Mouse (Mus musculus) intestine, postnatal 0 days (tissue): ENCODE results near the gene BC051142. TPM values are rescaled to one million over a fixed set of nuclear protein-coding genes. Genes with fewer than 3 reads are reported as not detected.
"Not testable (repeated sequence)": the region's sequence is repeated elsewhere in the genome, so short reads cannot be mapped to it uniquely, and the experiment has no call there.

Source experiments
- ATAC-seq: fragments of 200-750 bp; cut with Nextera tagmentation; 2 replicates; pipeline ENCODE4 v1.8.0; 2017; ENCODE audit warnings: mild to moderate bottlenecking, moderate TSS enrichment, moderate library complexity
- H3K27ac ChIP-seq: fragments of 300-500 bp; sonication (generic); 2 replicates; pipeline ENCODE4 v1.5.1; 2014; ENCODE audit warnings: mild to moderate bottlenecking, low read depth, low read length, moderate library complexity
- H3K27me3 ChIP-seq: fragments of 300-500 bp; sonication (generic); replicated peaks from 2 replicates; pipeline ENCODE4 v1.6.1; 2014; ENCODE audit warnings: low read length, mixed read lengths; ENCODE audit not compliant: control insufficient read depth, insufficient read depth
- H3K36me3 ChIP-seq: fragments of 300-500 bp; sonication (generic); 2 replicates; pipeline ENCODE4 v1.6.1; 2014; ENCODE audit warnings: mild to moderate bottlenecking, moderate library complexity; ENCODE audit not compliant: control insufficient read depth, insufficient read depth
- H3K4me1 ChIP-seq: fragments of 300-500 bp; sonication (generic); replicated peaks from 2 replicates; pipeline ENCODE4 v1.6.1; 2014; ENCODE audit warnings: antibody characterized with exemption, low read length, mixed read lengths; ENCODE audit not compliant: control insufficient read depth, insufficient read depth
- H3K4me2 ChIP-seq: fragments of 300-500 bp; sonication (generic); replicated peaks from 2 replicates; pipeline ENCODE4 v1.6.1; 2014; ENCODE audit warnings: low read depth, mild to moderate bottlenecking, moderate library complexity
- H3K4me3 ChIP-seq: fragments of 300-500 bp; sonication (generic); 2 replicates; pipeline ENCODE4 v1.5.1; 2014; ENCODE audit warnings: low read depth, low read length
- H3K9ac ChIP-seq: fragments of 300-500 bp; sonication (generic); 2 replicates; pipeline ENCODE4 v1.6.1; 2014; ENCODE audit warnings: mild to moderate bottlenecking, low read depth, low read length
- H3K9me3 ChIP-seq: fragments of 300-500 bp; sonication (generic); 2 replicates; pipeline ENCODE4 v1.6.1; 2016; ENCODE audit warnings: mixed run types; ENCODE audit not compliant: control insufficient read depth
- CTCF ChIP-seq: sonication (generic); IDR thresholded peaks from 2 replicates; pipeline ENCODE4 v1.5.1; 2016; ENCODE audit warnings: low read depth, mild to moderate bottlenecking, control low read depth, antibody characterized with exemption, moderate library complexity
- WGBS: fragments of 180-500 bp; shearing (Covaris S2); extraction: QIAGEN DNeasy Blood & Tissue Kit; methylation state at CpG from one replicate; pipeline ENCODE4 v1.1.7; 2014; 5-methylcytosine and 5-hydroxymethylcytosine counted together
- polyA plus RNA-seq: library from polyadenylated mRNA; unstranded; fragments of >200 nt; fragmentation: Nextera tagmentation; extraction: Ambion mirVana; gene quantifications from 2 replicates; pipeline ENCODE4 v1.2.1, GENCODE M21; 2015

The BC051142 gene
- polyA plus RNA-seq, 1 experiment from 2014 or later = 1.6 TPM

DNA sequence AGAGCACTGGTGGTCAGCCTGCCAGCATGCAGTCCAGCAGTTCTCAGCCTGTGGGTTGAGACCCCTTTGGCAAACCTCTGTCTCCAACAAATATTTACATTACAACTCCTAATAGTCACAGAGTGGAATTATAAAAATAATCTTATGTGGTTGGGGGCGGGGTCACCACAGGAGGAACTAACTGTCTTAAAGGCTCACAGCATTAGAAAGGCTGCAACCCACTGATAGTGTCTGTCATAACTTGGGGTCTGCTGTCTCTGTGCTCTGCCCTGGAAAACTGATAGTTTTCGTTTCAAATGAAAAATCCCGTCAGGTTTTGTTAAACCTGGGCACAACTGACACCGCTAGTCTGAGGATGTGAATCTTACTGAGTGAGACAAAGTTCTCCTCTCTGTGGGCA, 59.0 kb downstream of the BC051142 start:
- no peak for TF ChIP-seq CTCF
- Histone ChIP-seq H3K27me3 (no peaks in the 10 kb centered on the region), H3K36me3 (no peaks in the 10 kb centered on the region), H3K4me3 (no peak overlapping the region), H3K4me2 (no peak overlapping the region), H3K27ac (no peak overlapping the region), H3K9ac (no peak overlapping the region), H3K4me1 (no peaks in the 10 kb centered on the region), H3K9me3 (no peaks in the 10 kb centered on the region)
- 70% methylated on average over 4 of the region's 4 CpGs for whole genome bisulfite sequencing
- ATAC-seq = no peak

- WGBS = 85% methylated on average over 3 of the region's 3 CpGs
- no peak for ATAC-seq
- TF ChIP-seq CTCF = no peak
These were observed 60.6 kb downstream of the BC051142 start for GRCm38 (mm10) chr17:34459255-34459654.

GRCm38 (mm10) chr17:34465906-34466305, 67.3 kb downstream of the BC051142 start:
- not testable (repeated sequence) for H3K27me3 ChIP-seq, H3K9ac ChIP-seq, H3K27ac ChIP-seq, H3K9me3 ChIP-seq, H3K4me2 ChIP-seq, H3K4me3 ChIP-seq, H3K4me1 ChIP-seq
- peaks cover 24% of the 10 kb centered on the region; the same call in 1 of the 2 replicates for H3K36me3 ChIP-seq
- ATAC-seq = peak; percentile 41; the same call in 1 of the 2 replicates

More at GRCm38 (mm10) chr17:34459255-34459654, 60.6 kb downstream of the BC051142 start:
- no peaks in the 10 kb centered on the region for H3K9me3 ChIP-seq
- H3K4me3 ChIP-seq = no peak overlapping the region
- no peak overlapping the region for H3K9ac ChIP-seq
- H3K4me2 ChIP-seq = no peak overlapping the region
- no peaks in the 10 kb centered on the region for H3K4me1 ChIP-seq
- H3K27me3 ChIP-seq = no peaks in the 10 kb centered on the region
- no peaks in the 10 kb centered on the region for H3K36me3 ChIP-seq
- H3K27ac ChIP-seq = no peak overlapping the region

GRCm38 (mm10) chr17:34470491-34470890, 71.9 kb downstream of the BC051142 start:
- Histone ChIP-seq H3K36me3 (peaks cover 39% of the 10 kb centered on the region), H3K9ac (no peak overlapping the region), H3K4me3 (no peak overlapping the region), H3K27ac (no peak overlapping the region), H3K4me2 (no peak overlapping the region), H3K4me1 (no peaks in the 10 kb centered on the region), H3K27me3 (no peaks in the 10 kb centered on the region), H3K9me3 (no peaks in the 10 kb centered on the region)
- no peak for ATAC-seq
- TF ChIP-seq CTCF = no peak
- WGBS = 72% methylated on average over 2 of the region's 2 CpGs

DNA sequence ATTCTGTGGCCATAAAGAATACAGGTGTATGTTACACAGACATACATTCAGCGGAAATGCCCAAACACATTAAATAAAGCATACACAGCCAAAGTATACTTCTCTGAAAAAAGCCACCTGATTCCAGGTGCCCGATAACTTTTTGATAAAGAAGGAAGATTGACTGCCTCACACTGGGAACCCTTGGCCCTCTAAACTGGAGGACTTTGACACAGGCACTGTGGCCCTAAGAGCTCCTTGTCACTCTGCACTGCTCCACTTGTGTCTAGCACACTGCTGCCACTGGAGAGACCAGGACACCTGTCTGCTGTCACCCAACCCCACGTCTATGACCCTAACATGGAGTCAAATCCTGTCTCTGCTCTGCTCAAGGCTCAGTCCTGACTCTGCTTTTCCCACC, 76.4 kb downstream of the BC051142 start:
- Histone ChIP-seq H3K36me3 (peaks cover 21% of the 10 kb centered on the region), H3K9me3 (no peaks in the 10 kb centered on the region), H3K27me3 (no peaks in the 10 kb centered on the region), H3K4me2 (peak overlapping the region; percentile 69), H3K9ac (no peak overlapping the region; the same call in 1 of the 2 replicates), H3K4me3 (peak overlapping the region; percentile 40), H3K4me1 (no peaks in the 10 kb centered on the region), H3K27ac (peak overlapping the region; percentile 73; the same call in 1 of the 2 replicates)
- TF ChIP-seq CTCF = no peak
- no peak for ATAC-seq
- 38% methylated on average over 3 of the region's 3 CpGs for WGBS

DNA sequence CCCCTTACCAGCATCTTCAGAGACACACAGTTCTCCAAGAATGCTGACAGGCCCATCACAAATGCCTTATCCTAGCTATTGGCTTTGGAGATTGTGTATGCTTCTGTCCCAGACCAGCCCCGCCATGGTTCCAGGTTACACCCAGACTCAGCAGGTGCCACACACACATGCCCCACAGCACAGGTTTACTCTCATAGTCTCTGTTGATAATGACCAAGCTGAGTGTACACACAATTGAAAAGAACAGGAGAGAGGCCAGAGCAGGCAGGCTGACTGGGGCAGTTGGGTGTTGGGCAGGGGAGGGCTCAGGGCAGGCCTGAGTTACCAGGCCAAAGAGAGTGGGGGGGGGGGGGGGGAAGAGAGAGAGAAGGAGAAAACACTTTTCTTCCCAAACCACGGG, 77.8 kb downstream of the BC051142 start:
- H3K27me3 ChIP-seq = no peaks in the 10 kb centered on the region
- peaks cover 13% of the 10 kb centered on the region for H3K36me3 ChIP-seq
- no peaks in the 10 kb centered on the region for H3K9me3 ChIP-seq
- peak overlapping the region; percentile 69 for H3K4me2 ChIP-seq
- H3K4me1 ChIP-seq = no peaks in the 10 kb centered on the region
- H3K27ac ChIP-seq = peak overlapping the region; percentile 73
- H3K4me3 ChIP-seq = peak overlapping the region; percentile 40
- TF ChIP-seq CTCF = no peak
- 40% methylated on average over 1 of the region's 2 CpGs for WGBS
- H3K9ac ChIP-seq = peak overlapping the region; percentile 45
- no peak for ATAC-seq

DNA sequence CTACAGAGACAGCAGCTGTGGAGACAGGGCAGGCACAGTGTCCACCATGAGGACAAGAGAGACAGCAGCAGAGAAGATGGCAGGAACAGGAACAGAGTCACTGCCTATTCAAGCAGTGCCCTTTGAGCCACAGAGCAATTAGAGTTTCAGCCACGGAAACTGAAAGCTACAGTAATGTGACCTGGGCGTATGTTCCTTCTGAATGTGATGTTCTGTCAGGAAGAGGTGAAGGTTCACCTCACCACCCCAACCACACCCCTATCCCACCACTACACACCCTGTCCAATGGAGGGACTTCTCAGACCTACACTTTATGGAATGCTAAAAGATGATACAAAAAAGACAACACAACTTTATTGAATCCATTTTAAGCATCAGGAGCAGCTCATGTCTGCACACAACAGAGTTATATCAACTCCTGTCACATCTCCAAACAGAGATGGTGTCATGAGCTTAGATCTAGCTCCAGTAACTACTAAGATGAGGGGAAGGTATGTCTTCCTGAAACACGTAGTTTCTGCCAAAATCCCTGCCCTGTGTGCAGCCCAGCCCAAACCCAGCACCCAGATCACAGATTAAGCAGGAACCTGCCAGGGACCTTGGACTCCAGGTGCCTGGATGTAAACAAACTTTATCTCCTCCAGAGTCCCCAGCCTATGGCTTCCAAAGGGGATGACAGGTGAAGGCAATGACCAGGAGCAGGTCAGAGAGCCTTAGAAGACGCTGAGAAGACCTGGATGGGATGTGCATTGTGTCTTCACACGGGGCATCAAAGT, 78.8 kb downstream of the BC051142 start, which contains the start of gene Btnl4:
TSS of gene Btnl4 (minus strand) at position 81 of the 776 bp plus-strand sequence.
- H3K9me3 ChIP-seq, H3K27me3 ChIP-seq, H3K4me1 ChIP-seq, H3K36me3 ChIP-seq: not testable (repeated sequence)
- peak within 1 kb of the TSS; percentile 73 for H3K27ac ChIP-seq
- H3K9ac ChIP-seq = peak within 1 kb of the TSS; percentile 45
- peak within 1 kb of the TSS; percentile 69 for H3K4me2 ChIP-seq
- ATAC-seq = peak; percentile 84
- H3K4me3 ChIP-seq = peak within 1 kb of the TSS; percentile 40
- WGBS = 26% methylated on average over 4 of the region's 5 CpGs
